Mouse (Mus musculus) testis, adult 2 months (tissue): ENCODE measurements around the gene Snai3.

Source experiments
- CTCF ChIP-seq: fragments of 200-500 bp; IDR thresholded peaks from 2 replicates; pipeline ENCODE4 v1.5.1; 2012; ENCODE audit warnings: low read depth, mild to moderate bottlenecking, inconsistent platforms, low read length, moderate library complexity; ENCODE audit not compliant: control insufficient read depth, insufficient read depth, insufficient replicate concordance
- POLR2A ChIP-seq: fragments of 200-500 bp; IDR thresholded peaks from 2 replicates; pipeline ENCODE4 v1.6.1; 2012; ENCODE audit warnings: low read depth, mild to moderate bottlenecking, inconsistent platforms, low read length, moderate library complexity; ENCODE audit not compliant: control insufficient read depth

DNA sequence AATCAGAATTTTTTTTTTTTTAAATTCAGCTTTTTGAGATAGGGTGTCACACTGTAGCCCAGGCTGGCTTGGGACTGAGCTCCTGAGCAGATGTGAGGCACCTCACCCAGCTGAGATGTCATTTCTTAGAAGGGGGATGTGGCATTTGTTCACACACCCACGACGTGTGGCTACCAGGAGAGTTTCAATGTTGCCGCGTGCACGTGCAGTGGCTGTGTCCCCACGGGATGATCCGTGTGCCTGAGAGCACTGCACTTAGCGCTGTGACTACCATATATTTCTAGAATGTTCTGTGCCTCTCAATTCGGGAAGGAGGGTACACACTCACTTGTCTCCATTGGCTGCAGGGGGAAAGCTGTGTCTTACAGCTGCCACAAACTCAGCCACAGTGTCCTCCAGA is 24.4 kb downstream of the Snai3 start:
- TF ChIP-seq POLR2A: no peak
- no peak for TF ChIP-seq CTCF
